Mouse (Mus musculus) liver, adult (tissue): ENCODE data around the gene Nacc1.

Source experiments
- GATA4 ChIP-seq: IDR thresholded peaks from 2 replicates; pipeline ENCODE4 v1.6.1; 2014; ENCODE audit warnings: mild to moderate bottlenecking, low read length; ENCODE audit not compliant: insufficient replicate concordance

The Nacc1 gene

GRCm38 (mm10) chr8:84687705-84688100, at the start of gene Nacc1:
Nacc1 (minus strand) TSS chr8:84687862.
- no peak for TF ChIP-seq GATA4

- no peak for TF ChIP-seq GATA4
These were observed 48.9 kb upstream of the Nacc1 start for GRCm38 (mm10) chr8:84736521-84736920.

GRCm38 (mm10) chr8:84735597-84735996, 47.9 kb upstream of the Nacc1 start:
- no peak for TF ChIP-seq GATA4

GRCm38 (mm10) chr8:84734680-84735079, 47.0 kb upstream of the Nacc1 start:
- no peak for TF ChIP-seq GATA4

GRCm38 (mm10) chr8:84733959-84734358, 46.3 kb upstream of the Nacc1 start:
- no peak for TF ChIP-seq GATA4

GRCm38 (mm10) chr8:84732996-84733395, 45.3 kb upstream of the Nacc1 start:
- no peak for TF ChIP-seq GATA4

- no peak for TF ChIP-seq GATA4
These were observed 44.9 kb upstream of the Nacc1 start for GRCm38 (mm10) chr8:84732545-84732944.

- no peak for TF ChIP-seq GATA4
These were observed 43.9 kb upstream of the Nacc1 start for GRCm38 (mm10) chr8:84731371-84732177.

- peak; percentile 61; the same call in 1 of the 2 replicates for TF ChIP-seq GATA4
These were observed 43.1 kb upstream of the Nacc1 start for GRCm38 (mm10) chr8:84730541-84731370.

- TF ChIP-seq GATA4: no peak
These were observed 42.3 kb upstream of the Nacc1 start for GRCm38 (mm10) chr8:84729921-84730362.

GRCm38 (mm10) chr8:84728474-84728873, 40.8 kb upstream of the Nacc1 start:
- TF ChIP-seq GATA4: no peak

- TF ChIP-seq GATA4: no peak
These were observed 38.2 kb upstream of the Nacc1 start for GRCm38 (mm10) chr8:84725941-84726259.

GRCm38 (mm10) chr8:84725246-84725940, 37.7 kb upstream of the Nacc1 start:
- no peak for TF ChIP-seq GATA4

GRCm38 (mm10) chr8:84724683-84725082, 37.0 kb upstream of the Nacc1 start:
- TF ChIP-seq GATA4: no peak

- TF ChIP-seq GATA4: no peak
These were observed 35.9 kb upstream of the Nacc1 start for GRCm38 (mm10) chr8:84723571-84723900.

- TF ChIP-seq GATA4: no peak
These were observed 35.3 kb upstream of the Nacc1 start, which contains the start of gene G430095P16Rik for GRCm38 (mm10) chr8:84722850-84723570. G430095P16Rik (plus strand) TSS chr8:84723007.

- TF ChIP-seq GATA4: no peak
These were observed 34.8 kb upstream of the Nacc1 start for GRCm38 (mm10) chr8:84722530-84722849.
